Mouse (Mus musculus) adrenal gland, postnatal 4 days (tissue): ENCODE results near the gene Dhodh. TPM values are rescaled to one million over a fixed set of nuclear protein-coding genes. Genes with fewer than 3 reads are reported as not detected.
A peak's percentile ranks its signal among the peaks of the same experiment; 100 is the strongest.

Source experiments
- DNase-seq, 2 experiments: peaks; one replicate each; pipeline ENCODE4 v3.0.0; 2021 to 2022; ENCODE audit warnings: low spot score in 2 of 2, mixed read lengths in 2 of 2
- total RNA-seq, 2 experiments: library from RNA; stranded (reverse); gene quantifications; 2 replicates each; pipeline ENCODE4 v1.2.3; 2021

Dhodh gene
- total RNA-seq, 2 experiments from 2014 or later = 27.2 to 32.1 TPM

GRCm38 (mm10) chr8:109586972-109587504, 21.4 kb downstream of the Dhodh start:
- DNase-seq = no peak

- DNase-seq = no peak
Measured at GRCm38 (mm10) chr8:109585652-109586051, 22.8 kb downstream of the Dhodh start.

DNA sequence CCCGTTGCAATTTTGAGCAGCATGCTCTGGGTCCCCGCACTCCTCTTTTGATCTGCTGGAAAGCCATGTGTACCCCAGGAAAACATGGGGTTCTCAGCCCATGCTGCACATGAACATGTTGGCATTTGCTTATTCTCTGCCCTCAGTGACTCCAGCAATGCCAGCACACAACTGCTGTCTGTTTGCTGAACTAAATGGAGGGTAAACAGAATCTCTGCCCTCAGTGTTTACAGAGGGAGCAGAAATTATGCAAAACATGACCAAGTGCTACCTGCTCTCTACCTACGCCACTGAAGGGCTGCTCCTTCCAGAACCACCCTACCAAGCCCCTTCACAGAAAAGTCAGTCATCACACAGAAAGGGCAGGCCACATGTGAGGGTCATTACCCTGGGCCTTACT, 23.6 kb downstream of the Dhodh start:
- DNase-seq = no peak

DNA sequence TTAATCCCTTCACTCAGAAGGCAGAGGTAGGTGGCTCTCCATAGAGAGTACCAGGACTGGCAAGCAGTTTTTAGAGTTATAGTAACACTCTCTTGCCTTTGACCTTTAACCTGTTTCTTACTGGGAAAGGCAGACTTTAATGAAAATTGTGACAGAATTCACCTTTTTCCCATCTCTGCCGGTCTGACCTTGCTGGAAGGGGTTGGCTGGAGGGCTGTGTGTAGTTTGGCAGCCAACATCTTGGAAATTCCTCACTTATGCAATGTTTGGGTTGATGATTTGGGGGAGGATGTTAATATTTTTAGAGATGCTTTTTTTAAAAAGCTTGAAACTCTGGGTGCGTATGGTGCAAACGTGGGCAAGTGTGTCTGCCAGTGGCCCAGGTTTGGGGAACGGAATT, 24.2 kb downstream of the Dhodh start:
- DNase-seq = no peak

- DNase-seq = no peak
Measured at GRCm38 (mm10) chr8:109578900-109579301, 29.6 kb downstream of the Dhodh start, which contains the start of gene Hp. Hp (minus strand) TSS chr8:109579172.

- DNase-seq = no peak
Measured at GRCm38 (mm10) chr8:109576311-109576710, 32.2 kb downstream of the Dhodh start.

DNA sequence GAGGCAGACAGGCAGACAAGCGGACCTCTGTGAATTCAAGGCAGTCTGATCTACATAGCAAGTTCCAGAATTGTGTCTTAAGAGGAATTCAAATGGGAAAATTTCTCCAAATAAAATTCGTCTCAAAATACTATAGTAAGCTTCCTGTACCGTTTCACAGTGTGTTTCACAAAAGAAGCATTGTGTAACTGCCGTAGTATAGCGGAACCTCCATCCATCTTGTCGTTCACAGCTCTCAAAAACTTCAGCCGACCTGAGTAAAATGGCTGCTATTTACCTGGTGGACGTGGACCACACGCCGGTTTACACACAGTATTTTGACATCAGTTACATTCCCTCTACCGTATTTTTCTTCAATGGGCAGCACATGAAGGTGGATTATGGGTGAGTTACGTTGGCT, 37.3 kb downstream of the Dhodh start:
- no peak for DNase-seq

DNA sequence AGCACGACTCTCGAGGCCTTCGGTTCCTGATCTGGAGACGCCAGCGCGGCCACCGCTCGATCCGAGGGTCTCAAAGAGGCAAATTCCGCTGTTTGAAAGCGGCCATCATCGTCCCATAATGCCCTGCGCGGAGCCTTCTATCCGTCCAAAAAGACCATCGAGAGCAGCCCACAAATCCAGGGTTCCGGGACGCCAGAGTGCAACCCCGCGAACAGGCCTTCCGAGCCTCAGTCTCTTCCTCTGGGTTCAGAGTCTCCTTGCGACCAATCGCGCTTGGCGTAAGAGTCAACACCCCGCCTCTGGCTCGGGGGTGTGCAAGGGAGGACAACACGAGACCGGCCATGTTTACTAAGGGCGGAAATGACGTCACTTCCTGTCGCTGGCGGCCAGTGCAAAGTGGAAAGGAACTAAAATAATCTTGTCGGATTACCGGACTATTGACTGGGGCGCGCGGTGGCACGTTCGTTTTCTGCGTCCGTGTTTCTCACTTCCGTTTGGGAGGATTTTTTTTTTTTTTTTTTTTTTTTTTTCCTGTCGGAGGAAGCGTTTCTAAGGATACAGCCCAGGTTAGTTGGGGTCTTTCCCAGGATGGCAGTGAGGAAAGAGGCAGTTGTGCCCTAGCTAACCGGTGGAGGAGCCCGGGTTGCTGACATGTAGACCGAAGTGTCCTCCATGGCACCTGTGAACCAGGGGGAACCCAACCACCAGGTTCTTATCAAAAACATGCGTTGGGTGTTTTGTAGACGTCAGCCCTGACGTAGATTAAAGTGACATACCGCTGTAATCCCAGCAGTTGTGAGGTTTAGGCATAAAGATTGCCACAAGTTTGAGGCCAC, 42.8 kb downstream of the Dhodh start, which contains the start of the genes Dhx38 and Txnl4b:
Gene Dhx38, minus strand, starts transcription at position 364 of the 836 bp plus-strand sequence.
Gene Txnl4b, plus strand, starts transcription at position 395 of the 836 bp plus-strand sequence.
- peak; percentile 88 to 97 for DNase-seq

DNA sequence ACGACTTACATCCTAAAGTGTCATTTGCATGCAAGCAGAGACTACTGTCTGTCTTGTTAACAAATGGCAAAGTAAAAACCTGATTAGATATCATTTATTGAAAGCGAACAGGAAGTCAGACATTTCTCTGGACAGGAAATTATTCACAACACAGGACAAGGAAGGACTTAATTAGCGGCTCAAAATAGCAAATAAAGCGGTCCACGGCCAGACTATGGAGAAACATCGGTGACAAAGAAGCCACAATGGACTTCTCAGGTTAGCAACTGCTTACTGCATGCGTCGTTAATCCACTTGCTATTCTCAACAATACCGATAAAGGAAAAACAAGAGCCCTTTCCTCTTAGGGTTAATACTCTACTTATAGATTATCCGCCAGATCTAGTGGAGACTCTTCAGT, 43.7 kb downstream of the Dhodh start:
- DNase-seq = no peak

DNA sequence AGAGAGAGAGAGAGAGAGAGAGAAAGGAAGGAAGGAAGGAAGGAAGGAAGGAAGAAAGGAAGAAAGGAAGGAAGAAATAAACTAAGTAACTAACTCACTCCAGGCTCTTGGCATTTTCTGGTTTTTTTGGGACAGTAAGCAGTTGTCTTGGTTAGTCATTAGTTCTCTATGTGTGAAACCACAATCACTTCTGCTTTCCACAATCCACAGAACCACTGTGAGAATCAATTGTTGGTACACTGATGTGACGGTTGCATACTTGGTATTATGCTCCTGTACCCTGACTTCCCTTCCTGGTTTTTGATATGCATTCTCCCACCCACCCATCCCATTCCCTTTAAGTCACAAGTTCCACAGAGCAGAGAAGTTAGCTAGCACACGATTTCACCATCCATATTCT, 44.6 kb downstream of the Dhodh start:
- DNase-seq = no peak

DNA sequence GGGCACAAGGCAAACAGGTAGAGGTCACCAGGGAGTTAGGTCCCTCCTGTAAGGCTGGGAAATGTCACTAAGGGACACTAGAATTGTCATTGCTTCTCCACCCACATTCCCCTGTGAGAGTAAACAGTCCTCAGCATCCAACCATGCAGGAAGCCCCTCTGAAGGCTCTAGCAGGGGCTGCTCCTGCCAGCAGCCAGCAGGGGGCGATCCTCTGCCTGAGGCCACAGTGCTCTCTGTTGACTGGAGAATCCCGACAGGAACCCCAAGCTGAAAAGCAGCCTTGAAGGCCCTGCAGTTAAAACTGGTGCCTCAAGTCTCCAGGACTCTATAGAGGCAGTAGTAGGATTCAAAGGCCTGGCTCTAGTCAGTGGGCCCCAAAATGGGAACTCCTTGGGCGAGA, 56.8 kb downstream of the Dhodh start:
- DNase-seq = no peak

DNA sequence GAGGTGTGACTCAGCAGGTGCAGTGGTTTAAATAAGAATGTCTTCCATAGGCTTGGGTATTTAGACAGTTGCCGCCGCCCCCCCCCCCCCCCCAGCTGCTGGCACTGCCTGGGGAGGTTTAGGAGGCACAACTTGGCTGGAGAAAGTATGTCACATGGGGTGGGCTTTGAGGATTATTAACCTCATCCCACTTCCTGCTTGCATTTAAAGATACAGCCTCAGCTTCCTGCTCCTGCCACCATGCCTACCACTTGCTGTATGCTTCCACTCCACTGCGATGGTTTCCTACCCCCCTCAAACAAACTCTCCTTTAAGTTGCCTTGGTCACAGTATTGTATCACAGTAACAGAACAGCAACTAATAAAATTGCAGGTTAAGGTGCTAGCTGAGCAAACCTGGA, 64.4 kb downstream of the Dhodh start:
- DNase-seq = no peak

DNA sequence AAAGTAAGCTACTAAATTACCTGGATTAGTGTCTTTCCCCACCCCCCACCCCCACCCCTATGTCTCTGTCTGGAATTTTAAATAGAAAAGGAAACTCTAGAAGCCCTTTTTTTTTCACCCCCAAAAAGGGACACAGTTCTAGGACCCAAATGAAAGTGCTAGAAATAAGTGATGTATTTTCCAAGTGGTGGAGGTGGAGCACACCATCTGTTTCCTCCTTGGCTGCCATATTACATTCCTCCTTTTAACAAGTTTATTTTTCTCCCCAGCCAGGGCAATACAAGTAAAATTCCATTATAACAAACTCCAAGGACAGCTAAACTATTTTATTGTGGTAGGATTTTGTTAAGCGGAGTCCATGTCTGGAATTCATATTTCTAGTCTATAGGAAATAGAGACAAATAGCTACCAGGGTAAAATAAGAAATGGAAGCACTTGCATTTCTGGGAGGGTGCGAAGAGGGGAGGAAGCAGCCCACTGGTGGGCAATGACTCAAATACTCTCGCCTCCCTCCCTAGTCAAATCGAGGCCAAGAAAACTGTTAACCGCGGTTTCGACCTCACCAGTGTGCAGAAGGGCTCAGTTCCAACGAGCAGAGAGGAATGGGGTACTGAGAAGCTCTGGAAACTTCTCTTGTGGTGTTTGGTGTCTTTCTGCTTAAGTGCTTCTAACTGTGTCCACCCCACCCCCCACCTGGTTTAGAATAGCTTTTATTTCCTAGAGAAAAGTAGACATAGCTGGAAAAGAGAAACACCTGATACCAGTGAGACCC, 65.5 kb downstream of the Dhodh start:
- no peak for DNase-seq

- DNase-seq = no peak
Measured at GRCm38 (mm10) chr8:109542165-109542564, 66.3 kb downstream of the Dhodh start.

Other genes with a start within 250 kb of the Dhodh start
- gene Pmfbp1, start 114.6 kb downstream of the Dhodh start, total RNA-seq = not detected
- gene Dhx38, start 42.8 kb downstream of the Dhodh start, total RNA-seq = 10 to 100 TPM; 32.9 to 35.9 TPM
- gene Txnl4b, start 42.8 kb downstream of the Dhodh start, total RNA-seq = 10 to 100 TPM; 13.3 to 13.8 TPM
- 100 to 1,000 TPM in 1 of 2 experiments, 10 to 100 TPM in 1; 21.3 to 285 TPM for gene Hp, start 29.5 kb downstream of the Dhodh start, total RNA-seq
- gene Pkd1l3, start 5.8 kb upstream of the Dhodh start, total RNA-seq = under 1 TPM in 1 of 2 experiments, not detected in 1; 0.08 TPM
- 100 to 1,000 TPM in 1 of 2 experiments, 10 to 100 TPM in 1; 99.2 to 104 TPM for gene Ist1, start 84.6 kb upstream of the Dhodh start, total RNA-seq
- gene Zfp821, start 96.9 kb upstream of the Dhodh start, total RNA-seq = 10 to 100 TPM; 23.3 to 26.1 TPM
- 10 to 100 TPM; 57.5 to 61.5 TPM for gene Atxn1l, start 129.1 kb upstream of the Dhodh start, total RNA-seq
- 10 to 100 TPM; 88.5 to 90.0 TPM for gene Ap1g1, start 169.9 kb upstream of the Dhodh start, total RNA-seq